Mouse (Mus musculus) adrenal gland, adult (tissue): ENCODE data around the gene Vps4a.
A peak's percentile ranks its signal among the peaks of the same experiment; 100 is the strongest.

Experiments used
- DNase-seq, 2 experiments: peaks; one replicate each; pipeline ENCODE4 v3.0.0; 2022 to 2023; ENCODE audit warnings: low spot score in 1 of 2; ENCODE audit not compliant: inconsistent age in 2 of 2

The Vps4a gene

DNA sequence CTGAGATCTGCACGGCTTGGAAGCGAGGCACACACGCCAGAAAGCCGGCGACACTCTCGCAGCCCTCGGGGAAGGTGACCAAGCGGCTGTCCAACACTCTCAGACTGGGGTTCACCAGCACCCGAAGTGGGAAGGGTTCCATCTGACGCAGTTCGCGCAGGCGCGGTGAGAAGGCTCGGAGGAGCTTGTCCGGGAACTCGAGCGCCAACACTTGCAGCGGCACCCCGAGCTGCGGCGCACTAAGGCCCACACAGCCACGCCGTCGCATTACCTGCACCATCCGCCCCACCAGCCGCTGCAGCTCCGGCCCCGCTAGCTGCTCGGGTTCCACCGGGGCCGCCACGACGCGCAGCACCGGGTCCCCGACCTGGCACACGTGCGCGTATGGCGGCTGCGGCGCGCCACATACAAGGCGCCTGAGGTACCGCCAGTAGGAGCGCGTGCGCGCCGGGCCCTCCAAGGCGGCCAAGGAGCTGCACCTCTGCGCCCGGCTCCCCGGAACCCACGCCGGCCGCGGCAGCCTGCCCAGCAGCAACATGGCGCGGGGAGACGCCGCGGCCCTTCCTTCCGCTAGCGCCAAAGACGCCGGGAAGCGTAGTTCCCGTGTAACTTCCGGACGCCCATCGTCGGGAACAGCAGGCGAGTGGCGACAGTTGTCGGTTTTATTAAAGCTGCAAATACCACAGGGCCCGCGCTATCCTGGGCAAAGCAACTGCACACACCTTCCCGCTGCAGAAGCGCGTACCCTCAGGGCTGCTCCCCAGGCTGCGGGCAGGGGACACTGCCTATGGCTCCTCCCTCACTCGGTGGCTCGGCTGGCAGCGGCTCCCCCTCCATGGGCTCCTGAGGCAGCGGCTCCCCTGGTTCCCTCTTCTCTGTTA is 17.3 kb downstream of the Vps4a start, which contains the start of gene Pdf:
Gene Pdf, minus strand, starts transcription at position 554 of the 881 bp plus-strand sequence.
- peak; percentile 91 to 96 for DNase-seq

DNA sequence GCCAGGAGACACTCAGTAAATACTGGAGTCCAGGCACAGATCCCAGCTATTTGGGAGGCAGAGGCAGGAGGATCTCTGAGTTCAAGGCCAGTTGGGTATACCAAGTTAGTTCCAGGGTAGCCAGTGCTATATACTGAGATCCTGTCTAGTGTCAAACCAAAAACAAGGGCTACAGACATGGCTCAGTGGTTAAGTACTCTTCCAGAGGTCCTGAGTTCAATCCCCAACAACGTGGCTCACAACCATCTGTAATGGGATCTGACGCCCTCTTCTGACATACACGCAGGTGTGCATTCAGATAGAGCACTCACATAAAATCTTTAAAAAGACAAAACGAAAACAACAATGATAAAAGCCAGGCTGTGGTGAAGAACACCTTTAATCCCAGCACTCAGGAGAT is 18.5 kb downstream of the Vps4a start:
- no peak for DNase-seq

DNA sequence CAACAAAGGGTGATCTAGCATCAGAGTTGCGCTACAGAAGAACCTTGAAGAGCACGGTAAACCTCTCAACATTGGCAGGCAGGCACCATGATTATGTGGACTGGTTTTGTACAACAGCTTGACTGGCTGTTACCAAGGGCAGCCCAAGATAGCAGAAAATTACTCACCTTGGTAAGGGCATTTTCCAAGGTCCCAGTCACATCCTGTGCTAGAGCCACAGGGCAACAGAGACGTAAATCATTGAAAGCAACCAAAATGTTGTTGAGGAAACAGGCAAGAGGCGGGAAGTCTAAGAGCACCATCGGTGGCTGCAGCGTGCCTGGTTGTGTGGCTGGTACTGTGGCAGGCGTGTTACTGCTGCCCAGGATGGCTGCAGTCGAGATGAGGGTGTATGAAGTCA is 21.0 kb downstream of the Vps4a start:
- peak; percentile 73 to 85 for DNase-seq

DNA sequence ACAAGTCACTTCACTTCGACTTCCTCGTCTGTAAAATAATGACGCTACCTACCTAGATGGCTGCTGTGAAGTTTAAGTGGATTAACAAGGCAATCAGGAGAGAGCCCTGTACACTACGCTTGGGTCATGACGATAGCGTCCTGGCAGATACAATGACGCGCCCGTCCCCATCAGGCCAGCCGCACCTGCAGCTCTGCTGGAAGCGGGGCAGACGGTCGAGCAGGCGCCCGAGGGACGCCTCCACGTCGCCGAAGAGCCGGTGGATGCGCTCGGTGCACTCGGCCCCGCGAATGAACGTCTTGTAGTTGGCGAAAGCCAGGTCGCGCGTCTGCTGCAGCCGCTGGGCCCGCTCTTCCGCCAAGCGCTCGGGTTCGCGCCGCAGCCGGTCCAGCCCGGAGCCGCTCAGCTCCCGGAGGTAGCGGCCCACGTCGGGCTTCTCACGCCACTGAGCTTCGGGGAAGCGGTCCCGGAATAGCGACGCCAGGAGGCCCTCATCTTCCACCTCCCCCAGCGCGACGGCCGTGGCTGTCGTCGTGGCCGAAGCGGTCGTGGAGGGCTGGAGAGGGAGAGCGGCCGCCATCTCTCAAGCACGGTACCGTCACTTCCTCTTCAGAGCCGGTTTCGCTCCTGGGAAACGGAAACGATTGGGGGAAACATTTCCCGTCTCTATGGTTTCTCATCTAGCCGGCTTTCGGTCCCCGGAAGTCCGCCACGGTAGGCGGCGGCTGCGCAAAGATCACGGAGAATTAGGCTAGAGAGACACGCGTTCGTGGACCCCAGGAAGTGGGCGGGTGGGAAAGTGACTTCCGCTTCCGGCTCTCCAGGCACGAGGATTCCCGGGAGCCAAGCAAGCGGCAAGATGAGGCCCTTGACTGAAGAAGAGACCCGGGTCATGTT is 25.3 kb downstream of the Vps4a start, which contains the start of the genes Cog8 and Nip7:
Gene Cog8, minus strand, starts transcription at position 614 of the 897 bp plus-strand sequence.
Gene Nip7, plus strand, starts transcription at position 802 of the 897 bp plus-strand sequence.
- DNase-seq = peak; percentile 98 to 99

DNA sequence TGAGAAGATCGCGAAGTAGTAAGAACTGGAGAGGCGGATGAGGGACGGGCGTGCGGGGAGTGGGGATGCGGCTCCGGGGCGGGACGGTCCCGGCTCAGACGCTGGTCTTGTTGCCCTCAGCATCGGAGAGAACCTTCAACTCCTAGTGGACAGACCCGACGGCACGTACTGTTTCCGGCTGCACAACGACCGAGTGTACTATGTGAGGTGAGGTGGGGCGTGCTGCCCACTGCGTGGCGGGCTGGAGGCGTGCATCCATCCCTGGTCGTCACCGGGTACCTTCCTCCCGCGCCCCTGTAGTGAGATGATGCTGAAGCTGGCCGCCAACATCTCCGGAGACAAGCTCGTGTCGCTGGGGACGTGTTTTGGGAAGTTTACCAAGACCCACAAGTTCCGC is 25.9 kb downstream of the Vps4a start:
- DNase-seq = no peak

DNA sequence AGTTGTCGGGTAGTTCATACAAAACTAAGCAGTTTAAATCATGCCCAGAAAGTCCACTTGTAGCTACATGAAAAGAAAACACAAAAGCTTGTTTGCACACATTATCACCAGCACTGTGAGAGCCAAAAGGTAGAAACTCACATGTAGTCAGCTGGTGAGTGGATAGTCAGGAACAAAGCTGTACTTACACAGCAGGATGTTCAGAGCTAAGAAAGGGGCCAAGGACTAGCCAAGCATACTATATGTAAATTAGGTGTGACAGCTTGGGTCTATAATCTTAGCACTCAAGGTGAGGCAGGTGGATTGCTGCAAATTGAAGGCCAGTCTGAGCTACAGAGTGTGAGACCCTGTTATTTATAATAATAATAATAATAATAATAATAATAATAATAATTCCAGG is 31.6 kb downstream of the Vps4a start:
- DNase-seq = no peak

DNA sequence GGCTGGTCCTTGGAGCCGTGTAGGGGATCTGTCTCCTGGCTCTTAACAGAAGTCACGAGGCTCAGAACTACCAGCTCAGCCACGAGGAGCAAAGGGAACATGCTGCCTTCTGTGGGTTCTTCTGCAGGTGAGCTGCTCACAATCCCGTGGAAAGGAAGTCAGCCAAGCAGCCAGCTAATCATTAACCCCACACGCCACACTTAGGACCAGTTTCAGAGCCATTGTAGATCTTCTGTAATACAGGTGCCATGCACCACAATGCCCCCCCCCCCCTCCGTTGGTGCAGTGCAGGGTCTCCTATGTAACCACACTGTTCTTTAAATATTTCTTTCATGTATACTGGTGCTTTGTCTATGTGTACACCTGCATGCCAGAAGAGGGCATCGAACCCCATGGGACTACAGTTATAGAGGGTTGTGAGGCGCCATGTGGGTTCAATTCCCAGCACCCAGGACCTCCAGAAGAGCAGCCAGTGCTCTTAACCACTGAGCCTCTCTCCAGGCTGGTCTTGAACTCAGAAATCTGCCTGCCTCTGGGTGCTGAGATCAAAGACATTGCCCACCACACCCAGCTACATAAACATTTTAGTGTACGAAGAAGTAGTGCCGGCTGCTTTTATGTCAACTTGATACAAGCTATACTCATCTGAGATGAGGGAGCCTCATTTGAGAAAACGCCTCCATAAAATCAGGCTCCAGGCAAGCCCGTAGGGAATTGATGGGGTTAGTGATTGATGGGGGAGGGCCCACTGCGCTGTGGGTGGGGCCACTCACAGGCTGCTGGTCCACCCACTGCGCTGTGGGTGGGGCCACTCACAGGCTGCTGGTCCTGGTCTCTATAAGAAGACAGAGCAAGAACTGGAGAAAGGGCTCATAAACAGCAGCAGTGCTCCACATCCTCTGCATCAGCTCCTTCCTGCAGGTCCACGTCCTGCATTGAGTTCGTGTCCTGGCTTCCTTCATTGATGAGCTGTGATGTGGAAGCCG is 34.8 kb downstream of the Vps4a start, which contains the start of gene Tmed6:
Gene Tmed6, minus strand, starts transcription at position 134 of the 986 bp plus-strand sequence.
- peak in 1 of 2 experiments; percentile 64 for DNase-seq

DNA sequence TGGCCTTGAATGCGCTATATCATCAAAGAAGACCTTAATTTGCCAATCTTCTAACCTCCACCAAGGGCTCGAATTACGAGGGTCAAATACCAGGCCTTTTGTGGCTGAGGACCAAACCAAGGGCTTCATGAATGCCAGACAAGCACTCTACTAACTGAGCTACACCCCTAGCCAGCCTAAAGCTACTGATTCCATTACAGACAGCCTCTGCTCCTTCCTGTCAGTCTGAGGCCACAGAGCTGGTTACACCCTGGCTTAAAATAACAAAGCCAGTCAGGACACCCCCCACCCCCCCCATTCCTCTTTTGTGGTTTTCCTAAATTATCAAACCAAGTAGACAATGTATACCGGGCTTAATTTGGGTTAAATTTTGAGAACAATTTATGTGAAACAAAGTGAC is 42.7 kb downstream of the Vps4a start:
- DNase-seq = peak in 1 of 2 experiments; percentile 24

DNA sequence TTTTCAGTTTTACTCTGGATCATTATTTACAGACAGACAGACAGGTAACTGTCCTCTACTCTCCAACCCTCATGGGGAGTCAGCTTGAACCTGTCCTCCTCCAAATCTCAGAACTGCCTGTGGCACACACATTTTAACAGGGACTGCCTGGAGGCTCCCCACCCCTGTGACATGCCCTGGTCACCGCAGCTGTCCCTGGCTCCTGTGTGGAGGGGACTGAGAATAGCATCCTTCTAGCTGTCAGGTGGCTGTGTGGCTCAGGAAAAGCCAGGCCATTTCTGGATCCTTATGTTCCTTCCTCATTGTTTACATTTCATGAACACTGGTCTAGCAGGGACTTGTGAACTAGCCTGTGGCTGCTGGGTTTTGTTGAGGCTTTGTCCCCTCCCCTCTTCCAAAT is 43.1 kb downstream of the Vps4a start:
- DNase-seq = no peak

DNA sequence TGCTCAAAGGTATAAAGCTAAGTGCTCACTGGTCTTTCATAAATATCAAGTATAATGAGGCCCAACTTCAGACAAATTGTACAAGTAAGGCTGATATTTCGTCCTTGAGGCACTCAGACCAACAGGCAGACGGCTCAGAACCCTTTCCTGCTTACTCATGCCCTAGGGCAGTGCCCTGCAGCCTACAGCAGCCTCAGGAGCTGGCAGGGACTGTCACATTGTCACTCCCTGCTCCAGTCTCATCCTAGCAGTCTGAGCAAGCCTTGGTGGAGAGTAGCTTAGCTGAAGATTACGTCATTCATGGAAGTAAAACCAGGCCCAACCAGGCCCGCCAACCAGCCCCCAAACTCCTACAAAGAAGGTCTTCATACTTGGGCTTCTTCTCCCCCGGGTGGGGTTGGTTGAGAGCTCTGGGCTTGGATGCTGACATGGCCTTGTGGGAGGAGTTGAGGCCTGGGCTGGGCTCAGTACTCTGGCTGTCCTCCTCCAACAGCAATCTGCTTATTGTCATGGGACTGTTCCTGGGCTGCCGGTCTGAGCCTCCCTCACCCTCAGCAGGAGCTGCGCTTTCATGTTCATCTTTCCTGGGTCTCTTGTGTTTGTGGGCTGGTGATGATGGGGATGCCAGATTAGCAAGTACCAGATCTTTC is 45.3 kb downstream of the Vps4a start:
- DNase-seq = peak; percentile 49 to 65

DNA sequence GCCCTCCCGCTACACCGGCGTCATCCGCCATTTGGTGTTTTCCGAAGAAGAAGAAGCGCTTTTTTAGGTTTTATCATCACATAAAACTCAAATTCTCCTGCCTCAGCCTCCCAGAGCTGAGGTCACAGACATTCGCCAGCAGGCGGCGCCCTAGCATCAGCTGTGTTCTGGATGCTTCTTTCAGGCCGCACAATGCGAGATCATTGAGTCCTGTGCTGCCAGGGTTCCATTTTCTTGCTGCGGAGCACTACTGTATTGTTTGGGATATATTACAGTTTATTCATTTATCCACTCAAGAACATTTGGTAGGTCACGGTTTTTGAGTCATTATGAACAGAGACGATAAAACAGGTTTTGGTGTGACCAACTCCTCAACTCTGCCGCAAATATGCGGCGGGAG is 54.3 kb downstream of the Vps4a start:
- no peak for DNase-seq

DNA sequence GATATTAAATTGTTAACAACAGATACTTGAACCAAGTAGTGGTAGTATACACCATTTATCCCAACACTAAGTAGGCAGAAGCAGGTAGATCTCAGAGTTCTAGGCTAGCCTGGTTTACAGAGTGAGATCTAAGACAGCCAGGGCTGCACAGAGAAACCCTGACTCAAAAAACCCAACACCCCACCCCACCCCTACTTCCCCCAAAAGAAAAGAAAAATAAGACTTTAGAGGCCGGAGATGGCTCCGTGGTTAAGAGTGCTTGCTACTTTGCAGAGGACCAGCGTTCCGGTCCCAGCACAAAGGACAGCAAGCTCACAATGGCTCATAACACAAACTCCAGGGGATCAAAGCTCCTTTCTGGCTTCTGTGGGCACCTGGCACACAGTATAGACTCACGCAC is 55.0 kb downstream of the Vps4a start:
- no peak for DNase-seq

DNA sequence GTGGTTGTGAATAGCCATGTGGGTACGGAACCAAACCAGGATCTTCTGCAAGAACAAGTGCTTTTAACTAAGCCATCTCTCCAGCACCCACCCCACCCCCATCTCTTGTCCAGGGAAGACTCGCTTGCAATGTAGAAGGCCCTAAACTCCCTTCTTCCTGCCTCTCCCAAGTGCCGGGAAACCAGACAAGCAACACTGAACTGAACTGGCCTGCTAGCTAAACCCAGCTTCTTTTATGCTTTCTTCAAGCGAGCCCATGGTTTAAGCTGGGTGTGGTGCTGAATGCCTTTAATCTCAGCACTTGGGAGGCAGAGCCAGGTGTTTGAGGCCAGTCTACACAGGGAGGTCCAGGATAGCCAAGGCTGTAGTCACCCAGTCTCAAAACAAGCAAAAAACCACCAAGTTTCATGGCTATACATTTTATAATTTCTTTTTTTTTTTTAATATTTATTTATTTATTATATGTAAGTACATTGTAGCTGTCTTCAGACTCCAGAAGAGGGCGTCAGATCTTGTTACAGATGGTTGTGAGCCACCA is 57.6 kb downstream of the Vps4a start:
- no peak for DNase-seq

DNA sequence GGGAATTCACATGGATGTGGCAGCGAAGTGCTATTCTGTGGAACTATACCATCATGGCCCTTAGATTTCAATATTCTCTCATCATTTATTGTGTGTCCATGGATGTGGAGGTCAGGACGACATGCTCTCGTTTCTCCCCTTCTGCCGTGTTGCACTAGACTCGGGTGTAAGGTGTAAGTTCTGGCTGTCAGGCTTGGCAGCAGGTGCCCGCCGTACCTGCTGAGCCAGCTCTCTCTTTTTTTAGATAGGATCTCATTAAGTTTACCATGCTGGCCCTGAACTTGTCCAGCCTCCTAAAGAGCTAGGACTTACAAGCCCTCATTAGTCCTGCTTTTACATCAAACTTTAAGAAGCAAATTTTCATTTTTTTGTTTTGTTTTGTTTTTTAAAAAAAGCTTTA is 59.5 kb downstream of the Vps4a start:
- DNase-seq = no peak
